Mouse (Mus musculus) left cerebral cortex, adult 11 months (tissue): ENCODE results near the gene Olfr573-ps1.

Source experiments
- DNase-seq: peaks from one replicate; pipeline ENCODE4 v3.0.0; 2022; ENCODE audit warnings: low spot score

Gene Olfr573-ps1

GRCm38 (mm10) chr7:102942475-102942874 is at the start of gene Olfr573-ps1:
Gene Olfr573-ps1, minus strand, starts transcription at chr7:102942575.
- no peak for DNase-seq

GRCm38 (mm10) chr7:102989224-102989623 is 46.8 kb upstream of the Olfr573-ps1 start, which contains the start of gene Olfr578:
Gene Olfr578, minus strand, starts transcription at chr7:102989324.
- no peak for DNase-seq

GRCm38 (mm10) chr7:102975843-102976242 is 33.5 kb upstream of the Olfr573-ps1 start, which contains the start of gene Olfr577:
Gene Olfr577, minus strand, starts transcription at chr7:102975943.
- DNase-seq: no peak

- DNase-seq: peak; percentile 2
Measured at GRCm38 (mm10) chr7:102974399-102974798, 32.0 kb upstream of the Olfr573-ps1 start.

- DNase-seq: no peak
Measured at GRCm38 (mm10) chr7:102962360-102962759, 20.0 kb upstream of the Olfr573-ps1 start, which contains the start of gene Olfr576. Gene Olfr576, plus strand, starts transcription at chr7:102962660.

GRCm38 (mm10) chr7:102958593-102958992 is 16.2 kb upstream of the Olfr573-ps1 start, which contains the start of gene Olfr575:
Gene Olfr575, minus strand, starts transcription at chr7:102958775.
- no peak for DNase-seq

GRCm38 (mm10) chr7:102958137-102958536 is 15.8 kb upstream of the Olfr573-ps1 start:
- no peak for DNase-seq

GRCm38 (mm10) chr7:102950732-102951131 is 8.4 kb upstream of the Olfr573-ps1 start:
- no peak for DNase-seq

GRCm38 (mm10) chr7:102948167-102948566 is 5.8 kb upstream of the Olfr573-ps1 start, which contains the start of gene Olfr574:
Gene Olfr574, plus strand, starts transcription at chr7:102948467.
- no peak for DNase-seq

GRCm38 (mm10) chr7:102943417-102943816 is 1.0 kb upstream of the Olfr573-ps1 start:
- DNase-seq: no peak

GRCm38 (mm10) chr7:102927105-102927504 is 15.3 kb downstream of the Olfr573-ps1 start:
- no peak for DNase-seq

GRCm38 (mm10) chr7:102924109-102924508 is 18.3 kb downstream of the Olfr573-ps1 start, which contains the start of gene Olfr572:
Gene Olfr572, plus strand, starts transcription at chr7:102924409.
- DNase-seq: no peak

GRCm38 (mm10) chr7:102919632-102920031 is 22.7 kb downstream of the Olfr573-ps1 start:
- no peak for DNase-seq

GRCm38 (mm10) chr7:102917032-102917875 is 25.1 kb downstream of the Olfr573-ps1 start, which contains the start of gene Olfr571:
Gene Olfr571, minus strand, starts transcription at chr7:102917536.
- no peak for DNase-seq

- DNase-seq: no peak
Measured at GRCm38 (mm10) chr7:102916405-102916804, 26.0 kb downstream of the Olfr573-ps1 start.

- DNase-seq: no peak
Measured at GRCm38 (mm10) chr7:102915261-102915660, 27.1 kb downstream of the Olfr573-ps1 start.
